Mouse (Mus musculus) right cerebral cortex, adult 2 months (tissue): Measurements from ENCODE around the gene Wdr59.

Source experiments
- DNase-seq, 2 experiments: peaks; one replicate each; pipeline ENCODE4 v3.0.0; 2021 to 2022; ENCODE audit warnings: low spot score in 2 of 2

Gene Wdr59

DNA sequence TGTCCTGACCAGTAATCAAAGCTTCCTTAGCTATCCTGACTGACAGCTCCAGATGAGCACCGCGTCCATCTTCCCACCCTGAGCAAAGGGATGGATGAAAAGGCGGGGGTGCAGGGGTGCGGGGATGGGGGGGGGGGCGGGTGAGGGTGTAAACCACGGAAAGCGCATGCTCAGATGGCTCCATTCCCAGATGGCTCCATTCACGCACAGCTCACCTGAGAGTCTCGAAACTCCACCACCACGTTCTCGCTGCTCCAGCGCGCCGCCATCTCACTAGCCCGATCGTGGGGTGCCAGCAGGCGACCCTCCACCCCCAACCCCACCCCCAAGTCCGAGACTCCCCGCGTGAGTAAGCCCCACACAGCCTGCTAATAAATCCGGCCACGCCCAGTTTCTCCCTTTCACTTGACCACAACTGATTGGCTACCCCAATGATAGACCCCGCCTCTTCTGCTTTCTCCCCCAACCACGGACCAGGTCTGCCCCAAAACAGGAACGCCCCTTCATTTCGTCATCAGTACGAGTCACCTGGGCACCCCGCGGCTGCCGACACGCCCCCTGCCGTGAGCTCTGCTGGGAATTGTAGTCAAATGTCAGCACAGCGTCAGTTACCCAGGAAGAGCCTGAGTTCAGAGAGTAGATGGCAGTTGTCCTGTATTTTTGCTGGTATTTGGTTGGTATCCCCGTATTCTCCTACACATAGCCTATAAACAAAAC is at the start of gene Wdr59:
Gene Wdr59, minus strand, starts transcription at position 380 of the 717 bp plus-strand sequence.
- DNase-seq, result peak; percentile 96 to 97

DNA sequence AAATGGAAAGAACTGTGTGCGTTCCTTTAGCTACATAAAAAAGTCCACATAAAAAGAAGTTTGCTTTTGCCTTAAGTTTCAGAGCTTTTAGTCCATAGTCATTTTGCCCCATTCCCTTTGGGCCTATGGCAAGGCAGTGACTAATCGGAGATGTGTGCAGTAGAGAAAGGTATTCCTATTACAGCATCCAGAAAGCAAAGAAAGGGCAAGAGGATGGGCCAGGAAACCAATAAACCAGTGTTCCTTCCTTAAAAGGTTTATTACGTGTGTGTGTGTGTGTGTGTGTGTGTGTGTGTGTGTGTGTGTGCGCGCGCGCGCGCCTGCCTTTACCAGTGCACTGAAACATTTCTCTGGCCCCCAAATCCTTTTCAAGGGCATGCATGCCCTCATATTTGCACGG is 49.8 kb upstream of the Wdr59 start:
- no peak for DNase-seq

DNA sequence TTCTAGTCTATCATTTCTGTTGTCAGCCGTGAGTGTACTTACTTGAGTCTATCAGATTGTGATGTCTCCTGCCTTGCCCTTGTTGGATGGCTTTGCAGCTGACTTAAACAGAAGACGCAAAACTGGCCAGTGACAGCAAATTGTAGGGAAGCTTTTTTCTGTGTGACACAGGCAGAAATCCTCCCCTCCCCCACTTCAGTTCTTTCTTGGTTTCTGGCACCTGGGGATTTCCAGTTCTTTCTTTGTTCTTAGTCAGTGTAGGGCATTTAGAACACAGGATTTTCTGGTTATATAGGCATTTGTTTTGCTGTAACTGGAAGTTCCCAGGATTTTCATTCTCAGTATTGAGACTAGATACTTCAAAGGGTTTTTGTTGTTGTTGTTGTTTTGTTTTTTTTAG is 48.5 kb upstream of the Wdr59 start:
- no peak for DNase-seq

DNA sequence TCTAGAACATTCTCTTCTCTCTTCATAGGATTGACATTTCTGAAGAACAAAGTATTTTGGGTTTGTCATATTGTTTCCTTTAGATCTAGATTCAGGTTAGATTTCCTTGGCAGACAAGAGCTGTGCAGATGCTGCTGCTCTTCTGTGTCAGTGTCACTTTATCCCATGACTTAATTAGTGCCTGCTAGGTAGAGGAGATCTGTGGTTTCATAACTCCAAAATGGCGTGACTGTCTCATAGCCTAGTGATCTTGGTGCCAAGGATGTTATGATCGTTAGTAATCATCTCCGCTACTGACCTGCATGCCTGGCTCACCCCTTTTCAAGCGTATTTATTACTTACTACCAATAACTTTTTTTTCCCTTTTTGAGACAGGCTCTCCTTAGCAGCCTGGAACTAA is 48.0 kb upstream of the Wdr59 start:
- DNase-seq, result no peak

DNA sequence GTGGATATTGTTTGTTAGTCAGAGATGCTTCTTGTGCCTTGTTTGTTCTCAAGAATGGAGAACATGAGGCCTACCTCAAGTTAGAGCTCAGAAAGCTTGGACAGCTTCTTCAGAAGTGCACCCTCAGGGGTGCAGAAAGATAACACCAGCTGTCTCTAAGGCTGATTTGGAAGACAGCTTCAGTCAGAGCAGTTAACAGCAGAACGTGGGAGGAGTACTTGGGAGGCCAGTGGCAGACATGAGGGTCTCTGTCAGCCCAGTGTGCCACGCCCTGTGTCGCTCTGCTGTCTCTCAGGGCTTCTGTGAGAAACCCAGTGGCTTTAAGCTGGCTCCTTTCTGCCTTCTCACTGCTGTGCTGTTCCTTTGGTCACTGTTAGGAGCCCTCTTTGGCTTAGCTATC is 46.1 kb upstream of the Wdr59 start:
- no peak for DNase-seq

DNA sequence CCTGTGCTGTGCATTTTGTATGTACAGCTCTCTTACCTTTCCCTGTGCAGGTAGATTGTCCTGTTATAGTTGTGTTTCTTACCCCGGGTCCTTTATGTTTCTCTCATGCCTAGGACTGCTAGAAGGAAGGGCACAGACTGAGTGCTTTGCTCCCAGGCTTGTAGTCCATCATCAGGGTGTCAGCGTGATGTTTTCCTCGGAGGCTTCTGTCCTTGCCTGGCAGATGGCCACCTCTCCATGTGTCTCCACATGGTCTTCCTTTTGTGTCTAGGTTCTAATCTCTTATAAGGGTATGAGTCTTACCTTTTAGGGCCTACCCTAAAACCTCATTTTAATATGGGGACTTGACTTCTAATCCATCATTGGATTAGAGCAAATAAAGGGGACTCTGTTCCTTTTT is 45.7 kb upstream of the Wdr59 start:
- DNase-seq, result no peak

DNA sequence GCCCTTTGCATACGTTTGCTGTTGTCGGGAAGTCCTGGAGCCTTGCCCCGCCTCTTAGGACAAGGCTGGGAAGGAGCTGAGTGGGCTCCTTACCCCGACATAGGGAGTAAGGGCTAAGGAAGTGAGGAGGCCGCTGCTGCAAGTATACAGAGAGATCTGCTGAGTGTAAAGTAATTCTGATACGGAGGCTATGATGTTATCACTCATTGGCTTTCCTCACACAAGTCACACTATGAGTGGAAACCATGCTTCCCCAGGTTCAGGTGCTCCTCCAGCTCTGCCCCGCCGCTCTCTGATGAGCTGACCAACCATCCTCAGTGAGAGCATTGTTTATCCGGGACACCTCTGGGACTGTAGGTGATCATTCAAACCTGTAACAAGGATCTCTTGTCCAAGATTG is 44.4 kb upstream of the Wdr59 start:
- no peak for DNase-seq

DNA sequence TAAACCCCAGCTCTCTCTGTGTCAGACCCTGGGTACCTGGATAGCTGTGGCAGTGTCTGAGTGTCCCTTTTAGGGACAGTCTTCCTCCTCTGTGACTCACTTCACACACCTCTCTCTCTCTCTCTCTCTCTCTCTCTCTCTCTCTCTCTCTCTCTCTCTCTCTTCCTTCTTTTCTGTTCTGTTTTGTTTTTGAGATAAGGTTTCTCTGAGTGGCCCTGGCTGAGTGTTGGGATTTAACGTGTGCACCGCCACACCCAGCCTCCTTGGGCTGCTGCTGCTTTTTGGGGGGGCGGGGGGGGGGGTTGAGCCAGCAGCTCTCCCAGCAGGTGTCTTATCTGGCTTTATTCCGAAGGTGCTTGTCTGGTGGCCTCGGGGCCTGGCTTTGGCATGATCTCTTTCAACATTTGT is 43.9 kb upstream of the Wdr59 start:
- DNase-seq, result no peak

DNA sequence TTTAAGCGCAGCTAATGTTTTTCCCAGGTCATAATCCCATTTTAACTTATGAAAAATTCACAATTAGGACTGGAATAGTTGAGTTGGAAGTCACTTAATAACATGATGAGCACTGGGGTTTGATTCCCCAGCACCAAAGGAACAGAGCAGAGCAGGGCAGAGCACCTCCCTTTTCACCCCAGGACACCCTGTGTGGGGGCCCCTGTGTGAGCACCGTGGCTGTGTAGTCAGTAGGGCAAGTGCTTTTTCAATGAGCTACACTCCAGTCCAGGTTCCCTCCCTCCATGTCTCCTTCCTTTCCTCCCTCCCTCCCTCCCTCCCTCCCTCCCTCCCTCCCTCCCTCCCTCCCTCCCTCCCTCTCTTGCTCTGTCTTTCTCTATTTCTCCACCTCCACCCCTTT is 42.2 kb upstream of the Wdr59 start:
- DNase-seq, result no peak

DNA sequence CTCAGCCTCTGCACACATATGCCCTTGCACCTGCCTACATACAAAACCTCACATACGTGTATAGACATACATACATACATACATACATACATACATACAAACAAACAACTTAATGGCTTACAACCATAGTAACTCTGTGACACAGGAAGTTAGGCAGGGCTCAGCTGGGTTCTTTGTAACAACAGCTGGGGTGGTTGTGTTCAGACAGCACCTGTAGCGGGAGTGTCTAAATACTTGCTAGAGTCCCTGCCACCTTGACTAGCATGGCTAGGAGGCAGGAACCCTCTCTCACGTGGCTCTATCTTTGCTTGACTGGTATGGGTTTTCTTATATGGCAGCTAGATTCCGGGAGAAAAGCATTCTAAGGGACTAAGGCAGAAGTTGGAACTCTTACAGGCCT is 41.8 kb upstream of the Wdr59 start:
- DNase-seq, result no peak

DNA sequence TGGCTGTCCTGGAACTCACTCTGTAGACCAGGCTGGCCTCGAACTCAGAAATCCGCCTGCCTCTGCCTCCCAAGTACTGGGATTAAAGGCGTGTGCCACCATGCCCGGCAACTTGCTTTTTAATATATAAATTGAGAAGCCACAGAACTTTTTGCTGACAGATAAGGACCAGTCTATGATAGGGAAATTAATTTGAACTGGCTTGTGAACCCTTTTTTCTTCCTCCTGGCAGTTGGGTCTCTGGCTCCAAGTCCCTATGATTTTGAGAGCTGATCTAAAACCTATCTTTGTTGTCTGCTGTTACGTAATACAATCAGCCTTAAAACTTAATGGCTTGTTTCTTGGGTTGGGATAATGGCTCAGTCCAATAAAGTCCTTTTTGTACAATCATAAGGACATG is 41.2 kb upstream of the Wdr59 start:
- DNase-seq, result no peak

DNA sequence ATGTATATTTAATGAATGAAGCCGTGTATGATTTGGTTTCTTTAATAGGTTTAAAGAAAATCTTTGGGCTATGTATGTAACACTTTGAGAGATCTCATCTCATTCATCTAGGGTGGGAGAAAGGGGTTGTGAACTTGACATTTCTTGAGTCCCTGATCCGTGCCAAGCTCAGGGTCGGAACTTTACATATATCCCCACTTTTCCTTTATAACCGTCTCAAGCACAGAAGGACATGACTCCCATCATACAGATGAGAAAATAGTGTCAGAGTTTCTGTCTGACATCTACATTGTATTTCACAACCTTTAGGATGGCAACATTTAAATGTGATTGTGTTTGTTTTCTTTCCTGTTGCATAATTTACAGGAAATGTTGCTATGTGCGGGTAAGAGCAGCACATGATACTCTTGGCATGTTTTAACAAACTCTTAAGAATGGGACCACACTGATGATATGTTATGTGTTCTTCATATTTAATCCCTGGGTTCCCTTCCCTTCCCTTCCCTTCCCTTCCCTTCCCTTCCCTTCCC is 40.4 kb upstream of the Wdr59 start:
- DNase-seq, result no peak

DNA sequence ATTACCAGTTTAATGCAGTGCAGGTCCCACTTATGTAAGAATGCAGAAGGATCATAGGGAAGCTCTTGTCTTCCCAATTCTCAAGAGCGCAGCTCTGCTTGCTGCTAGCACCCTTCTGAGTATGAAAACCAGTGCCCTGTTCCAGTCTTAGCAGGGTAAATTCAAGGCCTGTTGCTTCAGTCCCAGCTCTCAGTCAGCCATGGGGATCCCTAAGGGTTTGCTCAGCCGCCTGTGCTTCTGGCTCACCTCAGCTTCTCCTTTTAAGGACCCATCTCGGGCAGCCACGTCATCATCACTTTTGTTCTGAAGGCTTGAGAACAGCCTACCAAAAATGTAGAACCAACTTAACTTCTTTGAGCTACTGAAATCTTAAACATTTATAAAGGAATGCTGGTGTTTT is 39.9 kb upstream of the Wdr59 start:
- no peak for DNase-seq

DNA sequence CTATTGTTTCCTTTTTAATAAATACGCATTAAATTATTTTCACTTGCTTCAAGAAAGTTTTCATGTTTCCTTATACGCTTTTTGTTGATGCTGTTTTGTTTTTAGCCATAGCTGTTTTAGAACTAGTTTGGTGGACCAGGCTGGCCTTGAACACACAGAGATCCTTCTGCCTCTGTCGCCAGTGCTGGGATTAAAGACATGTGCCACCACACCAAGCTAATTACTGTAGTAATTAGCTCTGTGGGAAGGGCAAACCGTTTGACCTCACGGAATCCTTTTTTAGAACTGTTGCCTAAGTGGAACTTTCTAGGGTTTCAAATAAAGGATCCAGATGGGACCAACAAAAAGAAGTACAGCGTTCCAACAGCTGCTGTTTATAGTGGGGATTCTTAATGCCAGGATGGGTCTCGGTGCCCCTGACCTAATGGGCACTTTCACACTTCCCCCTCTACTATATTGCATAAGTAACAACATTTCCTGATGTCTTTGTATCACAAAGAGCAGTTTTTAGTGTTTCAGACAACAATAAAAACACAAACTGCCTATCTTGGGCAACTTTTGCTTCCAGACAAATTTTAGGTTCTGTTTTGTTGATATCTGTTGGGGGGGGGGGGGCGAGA is 29.7 kb upstream of the Wdr59 start:
- no peak for DNase-seq

DNA sequence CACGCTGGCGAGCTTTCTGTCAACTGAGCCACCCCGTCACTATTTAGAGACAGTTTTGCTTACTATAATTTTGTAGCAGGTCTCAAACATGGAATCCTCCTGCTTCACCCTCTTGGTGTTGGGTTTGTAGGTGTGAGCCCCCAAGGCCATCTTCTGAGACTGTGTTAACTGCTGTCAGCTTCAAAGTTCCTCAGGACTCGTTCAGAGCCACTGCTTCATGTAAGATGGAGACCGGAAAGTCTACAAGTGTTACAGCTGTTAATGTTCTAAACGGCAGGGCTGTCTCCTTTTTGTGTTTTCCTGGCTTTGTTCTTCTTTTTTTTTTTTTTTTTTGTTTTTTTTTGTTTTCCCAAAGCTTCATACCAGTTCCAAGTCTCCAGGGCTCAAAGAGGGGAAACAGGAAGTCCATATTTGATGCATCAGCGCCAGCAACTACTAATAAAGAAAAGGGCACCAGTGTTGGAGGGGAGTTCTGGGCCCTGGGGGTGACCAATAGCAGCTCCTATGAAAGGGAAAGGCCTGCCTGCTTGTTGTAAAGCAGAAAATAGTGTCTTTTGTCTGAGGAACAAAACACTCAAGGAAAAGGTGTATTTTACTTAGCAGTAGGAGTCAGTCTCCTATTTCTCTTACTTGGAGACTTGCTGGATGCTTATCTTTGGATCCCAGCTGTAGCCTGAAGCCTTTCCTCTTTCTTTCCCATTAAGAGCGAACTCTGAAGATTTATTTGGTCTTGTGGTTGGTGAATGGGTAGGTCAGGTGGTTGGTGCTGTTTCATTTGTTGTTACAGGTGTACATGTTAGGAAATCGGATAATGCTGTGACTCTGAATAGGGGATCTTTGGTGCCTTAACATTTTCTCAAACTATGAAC is 28.3 kb upstream of the Wdr59 start:
- no peak for DNase-seq

DNA sequence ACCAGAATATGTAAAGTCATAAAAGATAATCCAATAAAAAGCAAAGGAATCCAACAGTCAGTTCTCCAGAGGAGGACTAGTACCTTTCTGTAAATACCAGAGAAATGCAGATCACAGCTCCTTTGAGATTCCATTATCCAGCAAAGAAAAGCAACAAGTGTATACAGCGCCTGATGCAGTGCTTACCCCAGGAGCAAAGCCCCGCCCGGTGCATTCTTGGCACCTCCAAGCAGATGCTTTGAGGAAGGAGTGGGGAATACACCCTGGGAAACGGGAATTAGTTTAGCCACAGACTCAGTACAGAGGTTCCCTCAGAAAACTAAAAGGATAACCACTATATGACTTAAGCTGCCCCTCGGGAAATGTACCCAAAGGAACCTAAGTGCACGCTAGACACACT is 26.3 kb upstream of the Wdr59 start:
- no peak for DNase-seq

DNA sequence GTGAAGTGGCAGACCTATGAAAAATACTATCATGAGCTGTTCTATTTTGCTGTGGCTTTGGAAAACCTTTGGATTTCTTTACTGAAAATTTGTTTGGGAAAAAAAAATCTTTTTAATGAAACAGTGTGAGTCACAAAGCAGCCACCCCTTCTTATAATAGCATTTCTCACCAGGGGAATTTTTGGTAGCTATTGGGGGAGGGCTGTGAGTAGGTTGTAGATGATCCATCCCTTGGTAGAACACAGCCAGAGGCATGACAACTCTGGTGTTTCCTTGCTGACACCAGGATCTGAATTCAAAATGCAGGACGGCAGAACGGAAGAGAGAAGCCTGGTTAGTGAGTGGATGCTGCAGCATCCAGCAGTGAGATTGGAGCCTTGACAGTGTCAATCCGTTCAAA is 25.3 kb upstream of the Wdr59 start:
- peak; percentile 49 to 50 for DNase-seq

DNA sequence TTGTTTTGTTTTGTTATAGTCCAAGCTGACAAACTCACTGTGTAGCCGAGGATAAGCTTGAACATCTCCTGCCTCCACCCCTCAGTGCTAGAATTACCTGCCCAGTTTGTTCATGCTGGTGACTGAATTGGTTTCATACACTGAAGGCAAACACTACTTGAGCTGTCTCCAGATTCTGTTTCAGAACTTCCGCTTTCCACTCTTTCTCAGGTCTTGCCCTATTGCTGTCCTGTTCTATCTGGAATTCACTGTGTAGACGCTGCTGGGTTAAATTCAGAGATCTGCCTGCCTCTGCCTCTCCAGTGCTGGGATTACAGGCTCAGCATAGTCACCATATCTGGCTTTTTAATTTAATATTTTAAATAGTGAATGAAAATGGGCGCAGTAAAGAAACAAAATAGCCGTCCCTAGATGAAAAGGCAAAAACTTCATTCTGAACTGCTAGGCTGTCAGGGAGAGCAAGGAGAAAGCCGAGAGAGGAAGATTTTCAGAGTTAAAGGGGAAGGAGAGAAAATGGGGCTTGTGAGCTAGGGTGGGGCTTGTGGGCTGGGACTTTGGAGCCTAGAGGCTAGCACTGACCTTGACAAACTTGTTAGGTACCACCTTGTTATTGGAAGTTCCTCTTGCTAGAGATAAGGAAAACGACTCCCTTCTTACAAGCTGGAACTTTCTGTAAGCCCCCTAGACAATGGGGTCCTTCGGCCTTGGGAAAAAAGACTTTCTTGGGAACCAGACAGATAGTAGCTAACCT is 23.7 kb upstream of the Wdr59 start:
- no peak for DNase-seq

DNA sequence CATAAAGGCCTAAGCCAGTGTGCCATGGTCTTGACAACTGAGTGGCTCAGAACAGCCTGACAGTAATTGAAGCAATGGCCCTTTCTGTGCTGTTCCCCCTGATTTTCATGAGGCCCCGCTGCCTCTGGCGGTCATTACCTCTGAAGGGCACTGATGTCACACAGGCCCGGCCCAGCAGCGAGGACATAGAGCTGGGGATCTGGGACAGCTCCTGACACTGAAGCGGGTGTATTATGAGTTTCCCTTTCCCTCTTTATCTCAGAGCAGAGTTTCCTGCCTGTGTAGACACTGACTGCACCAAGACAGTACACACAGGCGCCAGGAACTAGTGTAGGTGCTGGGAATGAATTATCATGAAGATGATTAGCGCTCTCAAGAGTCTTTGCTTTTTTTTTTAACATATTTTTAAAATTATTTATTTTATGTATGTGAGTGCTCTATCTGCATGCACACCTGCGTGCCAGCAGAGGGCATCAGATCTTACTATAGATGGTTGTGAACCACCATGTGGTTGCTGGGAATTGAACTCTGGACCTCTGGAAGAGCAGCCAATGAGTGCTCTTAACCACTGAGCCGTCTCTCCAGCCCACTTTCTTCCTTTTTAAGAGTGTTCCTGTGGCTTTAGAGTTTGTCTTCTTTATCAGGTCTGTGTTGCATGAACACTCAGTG is 22.0 kb upstream of the Wdr59 start:
- no peak for DNase-seq

DNA sequence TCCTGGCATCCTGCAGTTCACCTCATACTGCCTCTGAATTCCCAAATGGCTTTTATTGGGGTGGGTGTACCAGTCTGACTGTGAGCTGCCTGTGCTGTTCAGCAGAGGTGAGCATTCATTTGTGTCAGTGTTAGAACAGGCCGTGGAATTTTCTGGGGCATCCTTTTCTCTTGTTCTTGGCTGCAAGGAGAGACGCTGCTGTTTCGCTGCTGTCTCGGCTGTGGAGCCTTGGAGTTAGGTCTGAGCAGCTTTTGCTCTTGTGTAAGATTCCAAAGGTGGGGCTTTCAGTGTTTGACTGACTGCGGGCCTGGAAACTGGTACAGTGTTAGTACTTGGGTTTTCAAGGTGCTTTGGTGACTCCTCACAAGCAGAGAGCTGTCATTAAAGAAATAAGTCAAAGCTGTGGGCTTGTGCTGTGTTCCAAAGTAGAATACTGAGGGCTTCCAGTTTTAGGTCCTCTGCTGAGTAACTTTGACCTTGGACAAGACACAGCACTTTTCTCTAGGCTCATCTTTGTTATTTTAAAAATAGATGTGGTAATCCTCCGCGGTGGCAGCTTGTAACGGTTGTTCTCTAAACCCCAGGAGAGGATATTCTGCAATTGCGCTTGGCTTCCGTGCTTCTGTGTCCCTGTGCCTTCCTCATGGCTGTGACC is 17.7 kb upstream of the Wdr59 start:
- DNase-seq, result peak in 1 of 2 experiments; percentile 27

DNA sequence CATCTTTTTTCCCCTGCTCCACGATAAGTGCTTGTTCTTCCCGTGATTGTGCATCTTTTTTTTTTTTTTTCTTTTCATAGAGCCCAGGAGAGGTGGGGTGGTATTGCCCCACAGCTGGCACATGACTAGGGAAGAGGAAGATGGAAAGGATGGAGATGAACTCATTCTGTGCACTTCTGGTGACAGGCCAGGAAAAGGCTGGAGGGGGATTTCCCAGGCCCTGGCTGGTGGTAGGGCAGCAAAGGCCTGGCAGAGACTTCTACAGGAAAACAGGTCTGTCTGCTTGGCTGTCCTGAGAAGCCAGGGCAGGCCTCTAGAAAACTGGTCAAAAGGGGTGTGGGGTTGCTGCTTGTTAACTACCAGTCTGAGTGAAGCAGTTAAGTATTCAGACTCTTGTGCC is 16.3 kb upstream of the Wdr59 start:
- no peak for DNase-seq
